In genomic region chr6:101517584-101517983, GRCm38 (mm10) we compare ENCODE assay signal across 24 mouse cellular contexts.
DNase-seq lines count a peak whose midpoint lies in the region; ATAC-seq lines count a peak whose summit lies in the region.
"Had no signal": no experiment of that assay in that cellular context is flagged by ENCODE, and none has a peak within 500 bp of the region (broad histone marks: within the 10 kb centered on the region; RNA-seq: fewer than 3 reads in every experiment).

No protein-coding gene starts in this region.

- H3K4me1 ChIP-seq in heart, embryonic 16.5 days (ENCODE audit: control insufficient read depth, insufficient read depth, low read length) = peaks cover 8% of the 10 kb centered on the region
- H3K4me1 ChIP-seq in heart, embryonic 11.5 days (ENCODE audit: control insufficient read depth, insufficient read depth, low read length) = peaks cover 8% of the 10 kb centered on the region

- peak; percentile 88 for DNase-seq in heart, adult 11 months
- DNase-seq in heart, postnatal 36 days = no peak
- peak; percentile 82 for DNase-seq in 3T3-L1 (ENCODE audit: low read depth, low spot score)
- peak; percentile 12 for DNase-seq in NIH3T3 (ENCODE audit: low read depth)
- DNase-seq in retina, embryonic 14.5 days (ENCODE audit: low spot score) = no peak
- no peak for DNase-seq in right cerebral cortex, postnatal 25 days
- DNase-seq: B cell, adult 2 months; cerebellum, adult 2 months; cerebellum, postnatal 14 days; embryo, embryonic 11 days; gastrocnemius, adult 2 months; gastrocnemius, postnatal 36 days; kidney, adult 11 months; kidney, adult 9 months had no signal

- H3K9me3 ChIP-seq in heart, embryonic 16.5 days (replicated peaks; ENCODE audit: control insufficient read depth, low read length) = no peaks in the 10 kb centered on the region
- H3K9me3 ChIP-seq in heart, embryonic 11.5 days (replicated peaks; ENCODE audit: control insufficient read depth, low read length) = no peaks in the 10 kb centered on the region
- H3K9me3 ChIP-seq: embryonic facial prominence, embryonic 15.5 days; forebrain, embryonic 10.5 days; hindbrain, embryonic 13.5 days had no signal

- intact Hi-C loops in heart, postnatal 36 days (cut with DNase I) = no loop called here

- peak; percentile 41 for ATAC-seq in heart, embryonic 16.5 days (replicated peaks; ENCODE audit: extremely low read depth, insufficient read depth, low FRiP score)
- no peak for ATAC-seq in heart, embryonic 11.5 days (replicated peaks; ENCODE audit: insufficient number of reproducible peaks, low FRiP score, low TSS enrichment)
- ATAC-seq: CD4-positive, CD25-positive, alpha-beta regulatory T cell, adult 4 months; forebrain, embryonic 14.5 days; hindbrain, postnatal 0 days had no signal

- WGBS in heart, embryonic 16.5 days = 18% methylated on average over 2 of the region's 2 CpGs
- 27% methylated on average over 2 of the region's 2 CpGs for WGBS in heart, embryonic 11.5 days (ENCODE audit: insufficient replicate concordance)

- no peak overlapping the region for H3K4me3 ChIP-seq in heart, embryonic 16.5 days (ENCODE audit: low read length)
- no peak overlapping the region for H3K4me3 ChIP-seq in heart, embryonic 11.5 days (ENCODE audit: low read depth, low read length)
- H3K4me3 ChIP-seq: embryonic facial prominence, embryonic 15.5 days; erythroblast, embryonic 14.5 days; forebrain, embryonic 10.5 days; gastrocnemius, adult 2 months; hindbrain, embryonic 13.5 days had no signal

- no peak overlapping the region for H3K4me2 ChIP-seq in heart, embryonic 16.5 days (ENCODE audit: low read depth, low read length)
- no peak overlapping the region for H3K4me2 ChIP-seq in heart, embryonic 11.5 days
- H3K4me2 ChIP-seq: embryonic facial prominence, embryonic 15.5 days; hindbrain, embryonic 13.5 days had no signal

- H3K36me3 ChIP-seq in heart, embryonic 16.5 days (ENCODE audit: control insufficient read depth, insufficient read depth) = no peaks in the 10 kb centered on the region
- H3K36me3 ChIP-seq in heart, embryonic 11.5 days (ENCODE audit: control insufficient read depth, insufficient read depth, low read length) = no peaks in the 10 kb centered on the region
- H3K36me3 ChIP-seq: embryonic facial prominence, embryonic 15.5 days; forebrain, embryonic 10.5 days; G1E; hindbrain, embryonic 13.5 days had no signal

- no peak overlapping the region for H3K27ac ChIP-seq in heart, embryonic 16.5 days (ENCODE audit: low read length)
- no peak overlapping the region for H3K27ac ChIP-seq in heart, embryonic 11.5 days (ENCODE audit: low read depth, low read length)
- H3K27ac ChIP-seq: embryonic facial prominence, embryonic 15.5 days; forebrain, embryonic 10.5 days; gastrocnemius, adult 2 months; hindbrain, embryonic 13.5 days; hindbrain, postnatal 0 days had no signal

- H3K27me3 ChIP-seq in heart, embryonic 16.5 days (ENCODE audit: control insufficient read depth, insufficient read depth, low read length) = no peaks in the 10 kb centered on the region
- no peaks in the 10 kb centered on the region for H3K27me3 ChIP-seq in heart, embryonic 11.5 days (ENCODE audit: control insufficient read depth, insufficient read depth, low read length)
- H3K27me3 ChIP-seq: embryonic facial prominence, embryonic 15.5 days; hindbrain, embryonic 13.5 days had no signal

- H3K9ac ChIP-seq in heart, embryonic 16.5 days (ENCODE audit: low read length) = no peak overlapping the region
- H3K9ac ChIP-seq in heart, embryonic 11.5 days (ENCODE audit: low read depth, low read length) = no peak overlapping the region
- H3K9ac ChIP-seq: embryonic facial prominence, embryonic 15.5 days; hindbrain, embryonic 13.5 days had no signal

Comparison
In these comparisons a context has a peak if more than half of its experiments do, and no peak if none do; other contexts are left out.
1. DNase-seq: peak in heart, adult 11 months (single experiment), 3T3-L1 (single experiment) and NIH3T3 (single experiment); none in heart, postnatal 36 days (0 of 2), retina, embryonic 14.5 days (single experiment) and right cerebral cortex, postnatal 25 days (single experiment).